Mouse (Mus musculus) megakaryocyte, embryonic 14.5 days (primary cell): ENCODE measurements around the gene Arcn1. TPM values are rescaled to one million over a fixed set of nuclear protein-coding genes. Genes with fewer than 3 reads are reported as not detected.
A peak's percentile ranks its signal among the peaks of the same experiment; 100 is the strongest.

Source experiments
- H3K27me3 ChIP-seq: replicated peaks from 2 replicates; pipeline ENCODE3; 2012; ENCODE audit warnings: inconsistent platforms
- H3K36me3 ChIP-seq: replicated peaks from 2 replicates; pipeline ENCODE3; 2012; ENCODE audit warnings: low read length, inconsistent platforms, mixed read lengths
- H3K4me1 ChIP-seq: 2 replicates; pipeline ENCODE4 v1.6.1; 2012; ENCODE audit warnings: inconsistent platforms
- H3K4me3 ChIP-seq: replicated peaks from 2 replicates; pipeline ENCODE3; 2012; ENCODE audit warnings: moderate library complexity, mild to moderate bottlenecking, inconsistent platforms
- H3K9me3 ChIP-seq: 2 replicates; pipeline ENCODE4 v1.6.1; 2012; ENCODE audit warnings: inconsistent platforms
- FLI1 ChIP-seq: IDR thresholded peaks from 2 replicates; pipeline ENCODE4 v1.6.1; 2012; ENCODE audit warnings: low read length, inconsistent platforms, mixed read lengths
- GATA1 ChIP-seq: IDR thresholded peaks from 3 replicates; pipeline ENCODE4 v1.6.1; 2012; ENCODE audit warnings: mixed read lengths, low read length, inconsistent platforms, borderline replicate concordance
- polyA plus RNA-seq: library from polyadenylated mRNA; stranded (reverse); fragments of >175 nt; gene quantifications from 2 replicates; pipeline ENCODE4 v1.2.3, GENCODE M21; 2012; ENCODE audit warnings: low replicate concordance; ENCODE audit not compliant: insufficient read depth

Arcn1 gene
- polyA plus RNA-seq: 1.8 and 5.9 TPM in 2 replicates

GRCm38 (mm10) chr9:44767101-44768028 is at the start of gene Arcn1, which contains the start of gene Ift46:
Gene Arcn1 (minus strand): TSS chr9:44767845.
Gene Ift46 (plus strand): TSS chr9:44767908.
- no peaks in the 10 kb centered on the region for H3K9me3 ChIP-seq
- peaks cover 8% of the 10 kb centered on the region for H3K36me3 ChIP-seq
- H3K4me3 ChIP-seq: peak within 1 kb of the TSS; percentile 96
- H3K27me3 ChIP-seq: no peaks in the 10 kb centered on the region
- peak; percentile 55; the same call in 1 of the 2 replicates for TF ChIP-seq FLI1
- TF ChIP-seq GATA1: no peak
- H3K4me1 ChIP-seq: peaks cover 39% of the 10 kb centered on the region

- no peaks in the 10 kb centered on the region for H3K9me3 ChIP-seq
- H3K4me1 ChIP-seq: peaks cover 8% of the 10 kb centered on the region
- no peaks in the 10 kb centered on the region for H3K27me3 ChIP-seq
- peaks cover 99% of the 10 kb centered on the region for H3K36me3 ChIP-seq
- no peak overlapping the region for H3K4me3 ChIP-seq
- TF ChIP-seq GATA1 (no peak), FLI1 (no peak)
Measured at GRCm38 (mm10) chr9:44814179-44814578, 46.5 kb upstream of the Arcn1 start.

DNA sequence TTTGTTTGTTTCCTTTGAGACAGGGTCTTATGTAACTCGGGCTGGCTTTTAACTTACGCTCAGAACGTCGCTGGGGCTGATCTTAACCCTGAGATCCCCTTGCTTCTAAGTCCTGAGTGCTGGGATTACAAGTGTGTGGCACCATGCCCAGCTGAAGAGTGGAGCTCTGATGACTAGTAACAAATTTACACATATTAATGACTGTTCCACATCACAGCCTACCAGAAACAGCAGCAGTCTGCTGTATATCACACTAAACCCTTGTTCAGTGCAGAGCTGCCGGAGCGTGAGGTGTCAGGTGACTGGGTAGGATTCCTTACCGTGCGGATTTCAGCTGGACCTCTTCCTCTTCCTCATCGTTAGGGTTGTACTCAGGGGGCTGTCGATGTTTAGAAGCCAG is 42.7 kb upstream of the Arcn1 start:
- Histone ChIP-seq H3K4me1 (no peaks in the 10 kb centered on the region), H3K27me3 (no peaks in the 10 kb centered on the region), H3K4me3 (no peak overlapping the region), H3K36me3 (peaks cover 99% of the 10 kb centered on the region), H3K9me3 (no peaks in the 10 kb centered on the region)
- TF ChIP-seq FLI1 (no peak), GATA1 (no peak)

GRCm38 (mm10) chr9:44807778-44808177 is 40.1 kb upstream of the Arcn1 start:
- Histone ChIP-seq H3K27me3 (no peaks in the 10 kb centered on the region), H3K36me3 (peaks cover 86% of the 10 kb centered on the region), H3K9me3 (no peaks in the 10 kb centered on the region), H3K4me1 (0 out of 2 replicates have a peak, but pooled peaks cover 3% of the 10 kb centered on the region), H3K4me3 (no peak overlapping the region)
- TF ChIP-seq FLI1 (no peak), GATA1 (no peak)

GRCm38 (mm10) chr9:44807141-44807540 is 39.5 kb upstream of the Arcn1 start:
- Histone ChIP-seq H3K36me3 (peaks cover 79% of the 10 kb centered on the region), H3K27me3 (no peaks in the 10 kb centered on the region), H3K4me3 (no peak overlapping the region), H3K9me3 (no peaks in the 10 kb centered on the region), H3K4me1 (0 out of 2 replicates have a peak, but pooled peaks cover 3% of the 10 kb centered on the region)
- TF ChIP-seq FLI1: no peak
- TF ChIP-seq GATA1: no peak

- Histone ChIP-seq H3K27me3 (peaks cover 11% of the 10 kb centered on the region), H3K9me3 (no peaks in the 10 kb centered on the region), H3K36me3 (peaks cover 64% of the 10 kb centered on the region), H3K4me1 (0 out of 2 replicates have a peak, but pooled peaks cover 3% of the 10 kb centered on the region), H3K4me3 (no peak overlapping the region)
- TF ChIP-seq GATA1 (no peak), FLI1 (no peak)
Measured at GRCm38 (mm10) chr9:44805536-44805935, 37.9 kb upstream of the Arcn1 start.

DNA sequence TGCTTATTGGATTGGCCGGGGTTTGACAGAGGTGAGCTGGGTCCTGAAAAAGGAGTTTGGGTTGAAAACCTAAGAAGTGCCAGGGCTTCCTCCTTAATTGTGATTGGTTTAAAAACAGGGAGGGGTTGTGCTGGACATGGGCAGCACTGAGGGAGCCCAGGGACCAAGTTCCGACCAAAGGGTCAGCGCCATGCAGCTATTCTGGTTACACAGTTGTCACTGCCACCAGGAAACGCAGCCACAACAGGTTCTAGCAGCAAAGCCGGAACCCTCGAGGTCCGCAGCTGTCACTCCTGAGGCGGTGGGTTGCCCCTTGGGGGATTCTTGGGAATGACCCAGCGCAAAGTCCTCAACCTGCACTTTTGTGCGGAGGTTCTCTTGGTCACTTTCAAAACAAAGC is 37.0 kb upstream of the Arcn1 start:
- peaks cover 6% of the 10 kb centered on the region for H3K4me1 ChIP-seq
- no peak for TF ChIP-seq GATA1
- no peak for TF ChIP-seq FLI1
- H3K36me3 ChIP-seq: peaks cover 55% of the 10 kb centered on the region
- H3K4me3 ChIP-seq: no peak overlapping the region
- H3K9me3 ChIP-seq: no peaks in the 10 kb centered on the region
- peaks cover 20% of the 10 kb centered on the region for H3K27me3 ChIP-seq

GRCm38 (mm10) chr9:44802808-44803450 is 35.3 kb upstream of the Arcn1 start, which contains the start of gene Ttc36:
Gene Ttc36 (minus strand): TSS chr9:44803072.
- peaks cover 38% of the 10 kb centered on the region for H3K27me3 ChIP-seq
- peaks cover 38% of the 10 kb centered on the region for H3K36me3 ChIP-seq
- TF ChIP-seq FLI1 (no peak), GATA1 (no peak)
- H3K4me3 ChIP-seq: no peak within 1 kb of the TSS
- no peaks in the 10 kb centered on the region for H3K9me3 ChIP-seq
- H3K4me1 ChIP-seq: peaks cover 23% of the 10 kb centered on the region

- Histone ChIP-seq H3K9me3 (no peaks in the 10 kb centered on the region), H3K4me1 (peaks cover 24% of the 10 kb centered on the region), H3K27me3 (peaks cover 43% of the 10 kb centered on the region), H3K4me3 (no peak overlapping the region), H3K36me3 (peaks cover 25% of the 10 kb centered on the region)
- no peak for TF ChIP-seq GATA1
- no peak for TF ChIP-seq FLI1
Measured at GRCm38 (mm10) chr9:44801669-44802068, 34.0 kb upstream of the Arcn1 start.

GRCm38 (mm10) chr9:44799958-44800324 is 32.3 kb upstream of the Arcn1 start:
- Histone ChIP-seq H3K36me3 (peaks cover 8% of the 10 kb centered on the region), H3K27me3 (peaks cover 56% of the 10 kb centered on the region), H3K4me1 (peaks cover 24% of the 10 kb centered on the region), H3K4me3 (peak overlapping the region; percentile 93), H3K9me3 (no peaks in the 10 kb centered on the region)
- TF ChIP-seq GATA1: no peak
- TF ChIP-seq FLI1: no peak
